In genomic region chr5:66503557-66504433, GRCm38 (mm10) we compare ENCODE assay signal across 11 mouse cellular contexts.
DNase-seq lines count a peak whose midpoint lies in the region; ATAC-seq and TF ChIP-seq lines count a peak whose summit lies in the region.
"Had no signal": no experiment of that assay in that cellular context is flagged by ENCODE, and none has a peak within 500 bp of the region (broad histone marks: within the 10 kb centered on the region; RNA-seq: fewer than 3 reads in every experiment).

No protein-coding gene starts in this region.

- H3K4me1 ChIP-seq in heart, embryonic 16.5 days (ENCODE audit: control insufficient read depth, insufficient read depth, low read length) = peaks cover 19% of the 10 kb centered on the region
- H3K4me1 ChIP-seq in limb, embryonic 13.5 days = peaks cover 24% of the 10 kb centered on the region
- no peaks in the 10 kb centered on the region for H3K4me1 ChIP-seq in midbrain, postnatal 0 days (ENCODE audit: insufficient read depth, low read length)

- peak; percentile 75 for ATAC-seq in heart, embryonic 16.5 days (replicated peaks; ENCODE audit: extremely low read depth, insufficient read depth, low FRiP score)
- ATAC-seq in limb, embryonic 13.5 days (ENCODE audit: low FRiP score, low read depth) = no peak
- no peak for ATAC-seq in midbrain, postnatal 0 days (ENCODE audit: low FRiP score)

- peak overlapping the region; percentile 30 for H3K4me2 ChIP-seq in heart, embryonic 16.5 days (ENCODE audit: low read depth, low read length)
- H3K4me2 ChIP-seq in limb, embryonic 13.5 days (replicated peaks) = no peak overlapping the region; the same call in 1 of the 2 replicates
- no peak overlapping the region for H3K4me2 ChIP-seq in midbrain, postnatal 0 days (ENCODE audit: low read depth, low read length, poor library complexity, severe bottlenecking)

- H3K9me3 ChIP-seq in heart, embryonic 16.5 days (replicated peaks; ENCODE audit: control insufficient read depth, low read length) = peaks cover 5% of the 10 kb centered on the region; the same call in 1 of the 2 replicates
- no peaks in the 10 kb centered on the region; the same call in 1 of the 2 replicates for H3K9me3 ChIP-seq in limb, embryonic 13.5 days
- no peaks in the 10 kb centered on the region for H3K9me3 ChIP-seq in midbrain, postnatal 0 days (ENCODE audit: low read length)

- peak; percentile 63 for DNase-seq in kidney, adult 11 months
- no peak for DNase-seq in kidney, postnatal 10 days
- DNase-seq in midbrain, postnatal 0 days (ENCODE audit: low spot score) = no peak
- DNase-seq in cerebellum, postnatal 10 days = no peak
- no peak for DNase-seq in c-Kit-positive CD71-positive TER-119-positive erythroid progenitor cells, embryonic 14.5 days (ENCODE audit: low spot score)
- DNase-seq in cerebellum, postnatal 4 days (ENCODE audit: low spot score in 2 of 2) = no peak
- DNase-seq: retina, postnatal 1 day had no signal

- no peaks in the 10 kb centered on the region for H3K27me3 ChIP-seq in heart, embryonic 16.5 days (ENCODE audit: control insufficient read depth, insufficient read depth, low read length)
- no peaks in the 10 kb centered on the region for H3K27me3 ChIP-seq in limb, embryonic 13.5 days
- H3K27me3 ChIP-seq in midbrain, postnatal 0 days (ENCODE audit: insufficient read depth, low read length) = no peaks in the 10 kb centered on the region

- no peak for TF ChIP-seq CTCF in midbrain, postnatal 0 days (IDR thresholded peaks at IDR 0.05)

- 0 out of 2 replicates have a peak overlapping the region, but pooled peaks have one; percentile 25 for H3K9ac ChIP-seq in heart, embryonic 16.5 days (ENCODE audit: low read length)
- H3K9ac ChIP-seq in limb, embryonic 13.5 days = 0 out of 2 replicates have a peak overlapping the region, but pooled peaks have one; percentile 20
- H3K9ac ChIP-seq in midbrain, postnatal 0 days (replicated peaks; ENCODE audit: low read length, poor library complexity, severe bottlenecking) = no peak overlapping the region

- H3K4me3 ChIP-seq in heart, embryonic 16.5 days (ENCODE audit: low read length) = peak overlapping the region; percentile 6; the same call in 1 of the 2 replicates
- no peak overlapping the region for H3K4me3 ChIP-seq in limb, embryonic 13.5 days
- no peak overlapping the region for H3K4me3 ChIP-seq in midbrain, postnatal 0 days (ENCODE audit: low read depth, low read length)

- peak overlapping the region; percentile 67 for H3K27ac ChIP-seq in heart, embryonic 16.5 days (ENCODE audit: low read length)
- H3K27ac ChIP-seq in limb, embryonic 13.5 days = no peak overlapping the region
- peak overlapping the region; percentile 12; the same call in 1 of the 2 replicates for H3K27ac ChIP-seq in midbrain, postnatal 0 days (ENCODE audit: low read depth, low read length)
- H3K27ac ChIP-seq: macrophage had no signal

- WGBS in heart, embryonic 16.5 days = 34% methylated on average over 17 of the region's 17 CpGs
- 34% methylated on average over 17 of the region's 17 CpGs for WGBS in limb, embryonic 13.5 days
- 56% methylated on average over 17 of the region's 17 CpGs for WGBS in midbrain, postnatal 0 days

- peaks cover 3% of the 10 kb centered on the region; the same call in 1 of the 2 replicates for H3K36me3 ChIP-seq in heart, embryonic 16.5 days (ENCODE audit: control insufficient read depth, insufficient read depth)
- H3K36me3 ChIP-seq in limb, embryonic 13.5 days = no peaks in the 10 kb centered on the region
- H3K36me3 ChIP-seq in midbrain, postnatal 0 days (ENCODE audit: insufficient read depth, low read length) = no peaks in the 10 kb centered on the region
- H3K36me3 ChIP-seq: G1E had no signal
